Mouse (Mus musculus) kidney, postnatal 36 days (tissue): ENCODE results near the gene Hoxc10.

Source experiments
- DNase-seq, 2 experiments: peaks; one replicate each; pipeline ENCODE4 v3.0.0; 2021 to 2022; ENCODE audit warnings: mixed read lengths in 2 of 2

The Hoxc10 gene

GRCm38 (mm10) chr15:102945185-102946077 lies 21.2 kb upstream of the Hoxc10 start:
- DNase-seq: no peak

- no peak for DNase-seq
Observed at GRCm38 (mm10) chr15:102947276-102947675, 19.3 kb upstream of the Hoxc10 start.

GRCm38 (mm10) chr15:102948842-102949241 lies 17.8 kb upstream of the Hoxc10 start:
- no peak for DNase-seq

- no peak for DNase-seq
Observed at GRCm38 (mm10) chr15:102949696-102950095, 16.9 kb upstream of the Hoxc10 start.

GRCm38 (mm10) chr15:102950877-102951276 lies 15.7 kb upstream of the Hoxc10 start:
- DNase-seq: no peak

- DNase-seq: no peak
Observed at GRCm38 (mm10) chr15:102953561-102953960, 13.0 kb upstream of the Hoxc10 start.

GRCm38 (mm10) chr15:102954192-102955006 lies 12.2 kb upstream of the Hoxc10 start, which contains the start of gene Hoxc11:
TSS of gene Hoxc11 (plus strand) at chr15:102954427.
- DNase-seq: peak in 1 of 2 experiments; percentile 48

- DNase-seq: peak in 1 of 2 experiments; percentile 52
Observed at GRCm38 (mm10) chr15:102955007-102955382, 11.6 kb upstream of the Hoxc10 start.

- DNase-seq: peak in 1 of 2 experiments; percentile 45
Observed at GRCm38 (mm10) chr15:102955833-102956640, 10.6 kb upstream of the Hoxc10 start.

GRCm38 (mm10) chr15:102956906-102957305 lies 9.7 kb upstream of the Hoxc10 start:
- DNase-seq: no peak

GRCm38 (mm10) chr15:102959663-102960191 lies 6.9 kb upstream of the Hoxc10 start:
- no peak for DNase-seq

- DNase-seq: peak in 1 of 2 experiments; percentile 53
Observed at GRCm38 (mm10) chr15:102961728-102962127, 4.9 kb upstream of the Hoxc10 start.

GRCm38 (mm10) chr15:102962492-102962891 lies 4.1 kb upstream of the Hoxc10 start:
- DNase-seq: peak in 1 of 2 experiments; percentile 42

GRCm38 (mm10) chr15:102963259-102963658 lies 3.3 kb upstream of the Hoxc10 start:
- DNase-seq: peak in 1 of 2 experiments; percentile 42

GRCm38 (mm10) chr15:102963671-102964640 lies 2.6 kb upstream of the Hoxc10 start:
- DNase-seq: peak; percentile 78 to 80

- DNase-seq: no peak
Observed at GRCm38 (mm10) chr15:102965003-102965891, 1.3 kb upstream of the Hoxc10 start.

- peak; percentile 97 for DNase-seq
Observed at GRCm38 (mm10) chr15:102965892-102966775, 462 bp upstream of the Hoxc10 start.

GRCm38 (mm10) chr15:102967312-102967510 lies 615 bp downstream of the Hoxc10 start, which contains the start of gene Hoxc5:
TSS of gene Hoxc5 (plus strand) at chr15:102967443.
- DNase-seq: no peak
